Mouse (Mus musculus): ENCODE measurements around the gene Lrrc56.
A peak's percentile ranks its signal among the peaks of the same experiment; 100 is the strongest.

Gene Lrrc56

GRCm38 (mm10) chr7:141205504-141205903, 11.5 kb downstream of the Lrrc56 start:
- Histone ChIP-seq H3K27me3 (ENCODE audit: control insufficient read depth, insufficient read depth, low read length, poor library complexity, severe bottlenecking) (no peaks in the 10 kb centered on the region), H3K36me3 (ENCODE audit: control insufficient read depth, insufficient read depth, low read length, poor library complexity, severe bottlenecking) (no peaks in the 10 kb centered on the region)
- no peak for DNase-seq (ENCODE audit: low read depth, low spot score)

GRCm38 (mm10) chr7:141206182-141206937, 12.4 kb downstream of the Lrrc56 start:
- no peaks in the 10 kb centered on the region for H3K27me3 ChIP-seq (ENCODE audit: control insufficient read depth, insufficient read depth, low read length, poor library complexity, severe bottlenecking)
- DNase-seq (ENCODE audit: low read depth, low spot score), result no peak
- H3K36me3 ChIP-seq (ENCODE audit: control insufficient read depth, insufficient read depth, low read length, poor library complexity, severe bottlenecking), result no peaks in the 10 kb centered on the region

- Histone ChIP-seq H3K27me3 (ENCODE audit: control insufficient read depth, insufficient read depth, low read length, poor library complexity, severe bottlenecking) (no peaks in the 10 kb centered on the region), H3K36me3 (ENCODE audit: control insufficient read depth, insufficient read depth, low read length, poor library complexity, severe bottlenecking) (no peaks in the 10 kb centered on the region)
- DNase-seq (ENCODE audit: low read depth, low spot score), result no peak
Measured at GRCm38 (mm10) chr7:141209526-141209925, 15.6 kb downstream of the Lrrc56 start.

GRCm38 (mm10) chr7:141210137-141210536, 16.2 kb downstream of the Lrrc56 start:
- Histone ChIP-seq H3K36me3 (ENCODE audit: control insufficient read depth, insufficient read depth, low read length, poor library complexity, severe bottlenecking) (no peaks in the 10 kb centered on the region), H3K27me3 (ENCODE audit: control insufficient read depth, insufficient read depth, low read length, poor library complexity, severe bottlenecking) (no peaks in the 10 kb centered on the region)
- no peak for DNase-seq (ENCODE audit: low read depth, low spot score)

GRCm38 (mm10) chr7:141210606-141211131, 16.7 kb downstream of the Lrrc56 start:
- Histone ChIP-seq H3K36me3 (ENCODE audit: control insufficient read depth, insufficient read depth, low read length, poor library complexity, severe bottlenecking) (no peaks in the 10 kb centered on the region), H3K27me3 (ENCODE audit: control insufficient read depth, insufficient read depth, low read length, poor library complexity, severe bottlenecking) (no peaks in the 10 kb centered on the region)
- no peak for DNase-seq (ENCODE audit: low read depth, low spot score)

- DNase-seq (ENCODE audit: low read depth, low spot score), result no peak
- Histone ChIP-seq H3K36me3 (ENCODE audit: control insufficient read depth, insufficient read depth, low read length, poor library complexity, severe bottlenecking) (no peaks in the 10 kb centered on the region), H3K27me3 (ENCODE audit: control insufficient read depth, insufficient read depth, low read length, poor library complexity, severe bottlenecking) (no peaks in the 10 kb centered on the region)
Measured at GRCm38 (mm10) chr7:141213133-141213532, 19.2 kb downstream of the Lrrc56 start.

GRCm38 (mm10) chr7:141213605-141214235, 19.8 kb downstream of the Lrrc56 start, which contains the start of gene Lmntd2:
Gene Lmntd2, minus strand, starts transcription at chr7:141214080.
- Histone ChIP-seq H3K36me3 (ENCODE audit: control insufficient read depth, insufficient read depth, low read length, poor library complexity, severe bottlenecking) (no peaks in the 10 kb centered on the region), H3K27me3 (ENCODE audit: control insufficient read depth, insufficient read depth, low read length, poor library complexity, severe bottlenecking) (no peaks in the 10 kb centered on the region)
- no peak for DNase-seq (ENCODE audit: low read depth, low spot score)

GRCm38 (mm10) chr7:141214310-141214709, 20.4 kb downstream of the Lrrc56 start:
- H3K27me3 ChIP-seq (ENCODE audit: control insufficient read depth, insufficient read depth, low read length, poor library complexity, severe bottlenecking), result no peaks in the 10 kb centered on the region
- no peak for DNase-seq (ENCODE audit: low read depth, low spot score)
- no peaks in the 10 kb centered on the region for H3K36me3 ChIP-seq (ENCODE audit: control insufficient read depth, insufficient read depth, low read length, poor library complexity, severe bottlenecking)

GRCm38 (mm10) chr7:141215101-141215879, 21.3 kb downstream of the Lrrc56 start, which contains the start of gene Rassf7:
Gene Rassf7, plus strand, starts transcription at chr7:141215860.
- no peaks in the 10 kb centered on the region for H3K27me3 ChIP-seq (ENCODE audit: control insufficient read depth, insufficient read depth, low read length, poor library complexity, severe bottlenecking)
- no peaks in the 10 kb centered on the region for H3K36me3 ChIP-seq (ENCODE audit: control insufficient read depth, insufficient read depth, low read length, poor library complexity, severe bottlenecking)
- DNase-seq (ENCODE audit: low read depth, low spot score), result peak; percentile 98

- Histone ChIP-seq H3K27me3 (ENCODE audit: control insufficient read depth, insufficient read depth, low read length, poor library complexity, severe bottlenecking) (no peaks in the 10 kb centered on the region), H3K36me3 (ENCODE audit: control insufficient read depth, insufficient read depth, low read length, poor library complexity, severe bottlenecking) (no peaks in the 10 kb centered on the region)
- peak; percentile 68 for DNase-seq (ENCODE audit: low read depth, low spot score)
Measured at GRCm38 (mm10) chr7:141215880-141216733, 22.1 kb downstream of the Lrrc56 start.

- Histone ChIP-seq H3K36me3 (ENCODE audit: control insufficient read depth, insufficient read depth, low read length, poor library complexity, severe bottlenecking) (no peaks in the 10 kb centered on the region), H3K27me3 (ENCODE audit: control insufficient read depth, insufficient read depth, low read length, poor library complexity, severe bottlenecking) (no peaks in the 10 kb centered on the region)
- no peak for DNase-seq (ENCODE audit: low read depth, low spot score)
Measured at GRCm38 (mm10) chr7:141216894-141217293, 22.9 kb downstream of the Lrrc56 start.

GRCm38 (mm10) chr7:141217343-141218013, 23.5 kb downstream of the Lrrc56 start:
- DNase-seq (ENCODE audit: low read depth, low spot score), result no peak
- Histone ChIP-seq H3K36me3 (ENCODE audit: control insufficient read depth, insufficient read depth, low read length, poor library complexity, severe bottlenecking) (no peaks in the 10 kb centered on the region), H3K27me3 (ENCODE audit: control insufficient read depth, insufficient read depth, low read length, poor library complexity, severe bottlenecking) (no peaks in the 10 kb centered on the region)

GRCm38 (mm10) chr7:141218141-141218540, 24.2 kb downstream of the Lrrc56 start:
- Histone ChIP-seq H3K27me3 (ENCODE audit: control insufficient read depth, insufficient read depth, low read length, poor library complexity, severe bottlenecking) (no peaks in the 10 kb centered on the region), H3K36me3 (ENCODE audit: control insufficient read depth, insufficient read depth, low read length, poor library complexity, severe bottlenecking) (no peaks in the 10 kb centered on the region)
- DNase-seq (ENCODE audit: low read depth, low spot score), result no peak

All from splenic B cell, adult 2 months (primary cell).